Mouse (Mus musculus) adrenal gland, postnatal 25 days (tissue): ENCODE results near the gene Gm8127. TPM values are rescaled to one million over a fixed set of nuclear protein-coding genes. Genes with fewer than 3 reads are reported as not detected.

Experiments
- total RNA-seq: library from RNA; stranded (reverse); gene quantifications from 2 replicates; pipeline ENCODE4 v1.2.3, GENCODE M21; 2021

The Gm8127 gene
- total RNA-seq, 1 experiment from 2014 or later: not detected

Other genes with a start within 250 kb of the Gm8127 start
- not detected in 2 replicates for gene Gm8094, start 217.2 kb downstream of the Gm8127 start, total RNA-seq
- gene Gm8104, start 193.2 kb downstream of the Gm8127 start, total RNA-seq: not detected in 2 replicates
- not detected in 2 replicates for gene Gm7233, start 114.0 kb downstream of the Gm8127 start, total RNA-seq
- gene Gm8122, start 58.5 kb downstream of the Gm8127 start, total RNA-seq: not detected in 2 replicates
- gene Gm8126, start 35.2 kb downstream of the Gm8127 start, total RNA-seq: not detected in 2 replicates
- not detected in 2 replicates for gene Gm9732, start 18.8 kb downstream of the Gm8127 start, total RNA-seq
- gene 1700001F09Rik, start 54.0 kb upstream of the Gm8127 start, total RNA-seq: not detected in 2 replicates
- not detected in 2 replicates for gene Gm8138, start 122.5 kb upstream of the Gm8127 start, total RNA-seq
- gene Gm5799, start 249.7 kb upstream of the Gm8127 start, total RNA-seq: not detected in 2 replicates